Mouse (Mus musculus): ENCODE data around the gene Golga2. TPM values are rescaled to one million over a fixed set of nuclear protein-coding genes. Genes with fewer than 3 reads are reported as not detected.

Gene Golga2
- polyA plus RNA-seq, 1 experiment from 2014 or later: 24.3 TPM

GRCm38 (mm10) chr2:32339912-32340642 lies 52.9 kb downstream of the Golga2 start:
- H3K9me3 ChIP-seq (ENCODE audit: control insufficient read depth, low read depth, low read length): no peaks in the 10 kb centered on the region
- 51% methylated on average over 26 of the region's 26 CpGs for WGBS
- ATAC-seq (ENCODE audit: insufficient number of reproducible peaks, insufficient read depth, low FRiP score, low read depth): no peak
- no peak overlapping the region for H3K4me3 ChIP-seq (ENCODE audit: low read depth, low read length)
- H3K27me3 ChIP-seq (ENCODE audit: control insufficient read depth, insufficient read depth, low read length): no peaks in the 10 kb centered on the region
- no peak overlapping the region for H3K4me2 ChIP-seq (replicated peaks; ENCODE audit: low read depth, low read length)
- H3K9ac ChIP-seq (replicated peaks; ENCODE audit: low read depth, low read length): no peak overlapping the region
- peaks cover 5% of the 10 kb centered on the region; the same call in 1 of the 2 replicates for H3K36me3 ChIP-seq (ENCODE audit: control insufficient read depth, insufficient read depth, low read length)
- H3K4me1 ChIP-seq (ENCODE audit: control insufficient read depth, insufficient read depth, low read length): 0 out of 2 replicates have a peak, but pooled peaks cover 3% of the 10 kb centered on the region
- H3K27ac ChIP-seq (ENCODE audit: low read length): no peak overlapping the region

DNA sequence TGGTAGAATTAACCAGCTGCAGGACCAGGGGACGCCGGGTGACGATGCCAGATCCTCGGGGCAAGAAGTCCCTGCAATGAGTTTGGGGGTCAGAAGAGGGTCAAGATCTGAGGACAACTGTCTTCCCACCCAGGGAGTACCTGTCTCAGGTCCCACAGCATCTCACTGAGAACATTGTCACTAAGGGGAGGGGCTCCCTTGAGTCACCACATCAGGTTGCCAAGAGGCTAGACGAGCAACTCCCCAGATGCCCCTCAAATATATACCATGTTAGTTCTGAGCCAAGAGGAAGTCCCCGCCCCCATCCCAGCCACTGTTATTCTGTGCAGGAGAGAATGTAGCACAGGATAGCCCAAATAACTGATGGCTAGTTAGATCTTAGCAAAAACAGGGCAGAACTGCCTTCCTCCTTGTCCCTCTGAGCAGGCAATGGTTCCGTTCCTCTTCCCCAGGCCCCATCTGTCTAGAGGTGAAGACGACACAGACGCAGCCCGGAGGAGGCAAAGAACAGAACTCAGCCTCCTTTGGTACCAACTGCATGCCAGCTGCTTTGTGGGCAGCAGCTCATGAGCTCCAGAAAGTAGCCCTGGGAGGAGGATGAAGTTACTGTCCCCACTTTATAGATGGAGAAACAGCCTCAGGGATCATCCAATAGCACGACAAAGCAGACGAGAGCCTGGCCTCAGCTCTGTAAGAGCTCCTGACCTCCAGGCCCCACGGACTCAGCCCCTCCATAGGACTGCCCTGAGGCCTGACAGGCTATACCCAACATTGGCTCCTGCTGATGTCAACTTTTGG lies 53.9 kb downstream of the Golga2 start:
- no peaks in the 10 kb centered on the region for H3K9me3 ChIP-seq (ENCODE audit: control insufficient read depth, low read depth, low read length)
- no peak overlapping the region for H3K9ac ChIP-seq (replicated peaks; ENCODE audit: low read depth, low read length)
- no peak overlapping the region for H3K27ac ChIP-seq (ENCODE audit: low read length)
- H3K4me2 ChIP-seq (replicated peaks; ENCODE audit: low read depth, low read length): no peak overlapping the region
- H3K36me3 ChIP-seq (ENCODE audit: control insufficient read depth, insufficient read depth, low read length): peaks cover 5% of the 10 kb centered on the region; the same call in 1 of the 2 replicates
- WGBS: 83% methylated on average over 13 of the region's 13 CpGs
- H3K27me3 ChIP-seq (ENCODE audit: control insufficient read depth, insufficient read depth, low read length): no peaks in the 10 kb centered on the region
- H3K4me3 ChIP-seq (ENCODE audit: low read depth, low read length): no peak overlapping the region
- no peak for ATAC-seq (ENCODE audit: insufficient number of reproducible peaks, insufficient read depth, low FRiP score, low read depth)
- 0 out of 2 replicates have a peak, but pooled peaks cover 3% of the 10 kb centered on the region for H3K4me1 ChIP-seq (ENCODE audit: control insufficient read depth, insufficient read depth, low read length)

DNA sequence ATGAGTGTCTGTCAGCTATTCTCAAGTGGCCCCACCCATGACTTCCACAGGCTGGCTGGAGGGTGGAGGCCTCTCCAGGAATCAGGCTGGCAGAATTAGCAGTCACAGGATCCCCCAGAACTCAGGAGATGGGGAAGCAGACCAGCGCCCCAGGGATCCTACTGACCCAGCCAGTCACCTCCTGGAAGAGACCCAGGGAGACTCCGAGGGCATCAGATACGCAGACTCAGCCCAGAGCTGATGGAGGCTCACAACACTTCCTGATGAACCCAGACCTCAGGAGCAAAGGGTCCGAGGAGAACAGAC lies 54.4 kb downstream of the Golga2 start:
- peaks cover 5% of the 10 kb centered on the region; the same call in 1 of the 2 replicates for H3K36me3 ChIP-seq (ENCODE audit: control insufficient read depth, insufficient read depth, low read length)
- H3K9me3 ChIP-seq (ENCODE audit: control insufficient read depth, low read depth, low read length): no peaks in the 10 kb centered on the region
- no peak overlapping the region for H3K4me3 ChIP-seq (ENCODE audit: low read depth, low read length)
- H3K9ac ChIP-seq (replicated peaks; ENCODE audit: low read depth, low read length): no peak overlapping the region
- no peak overlapping the region for H3K4me2 ChIP-seq (replicated peaks; ENCODE audit: low read depth, low read length)
- H3K27me3 ChIP-seq (ENCODE audit: control insufficient read depth, insufficient read depth, low read length): no peaks in the 10 kb centered on the region
- 0 out of 2 replicates have a peak, but pooled peaks cover 3% of the 10 kb centered on the region for H3K4me1 ChIP-seq (ENCODE audit: control insufficient read depth, insufficient read depth, low read length)
- no peak overlapping the region for H3K27ac ChIP-seq (ENCODE audit: low read length)
- ATAC-seq (ENCODE audit: insufficient number of reproducible peaks, insufficient read depth, low FRiP score, low read depth): no peak
- WGBS: 84% methylated on average over 4 of the region's 4 CpGs

DNA sequence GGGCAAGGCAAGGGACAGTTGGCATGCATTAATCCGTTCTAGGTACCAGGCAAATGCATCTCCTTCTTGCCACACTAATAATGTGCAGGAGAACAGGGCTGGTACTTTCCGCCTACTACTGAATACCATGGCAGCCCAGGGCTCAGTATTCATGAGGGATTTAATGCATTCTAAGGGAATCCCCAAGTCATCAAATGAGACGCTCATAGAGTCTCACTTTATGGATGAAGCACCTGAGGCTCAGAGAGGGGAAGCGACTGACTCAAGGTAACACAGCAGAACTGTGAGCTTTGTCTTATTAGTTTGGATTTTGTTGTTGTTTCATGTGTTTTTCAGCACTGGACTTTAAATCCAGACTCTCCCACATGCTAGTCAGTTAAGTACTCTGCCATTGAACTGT lies 54.9 kb downstream of the Golga2 start:
- no peaks in the 10 kb centered on the region for H3K27me3 ChIP-seq (ENCODE audit: control insufficient read depth, insufficient read depth, low read length)
- H3K9ac ChIP-seq (replicated peaks; ENCODE audit: low read depth, low read length): no peak overlapping the region
- H3K4me2 ChIP-seq (replicated peaks; ENCODE audit: low read depth, low read length): no peak overlapping the region
- no peaks in the 10 kb centered on the region for H3K9me3 ChIP-seq (ENCODE audit: control insufficient read depth, low read depth, low read length)
- no peak overlapping the region for H3K27ac ChIP-seq (ENCODE audit: low read length)
- 82% methylated on average over 4 of the region's 4 CpGs for WGBS
- no peak for ATAC-seq (ENCODE audit: insufficient number of reproducible peaks, insufficient read depth, low FRiP score, low read depth)
- H3K4me3 ChIP-seq (ENCODE audit: low read depth, low read length): no peak overlapping the region
- 0 out of 2 replicates have a peak, but pooled peaks cover 3% of the 10 kb centered on the region for H3K4me1 ChIP-seq (ENCODE audit: control insufficient read depth, insufficient read depth, low read length)
- peaks cover 5% of the 10 kb centered on the region; the same call in 1 of the 2 replicates for H3K36me3 ChIP-seq (ENCODE audit: control insufficient read depth, insufficient read depth, low read length)

- ATAC-seq (ENCODE audit: insufficient number of reproducible peaks, insufficient read depth, low FRiP score, low read depth): peak; percentile 39; the same call in 1 of the 2 replicates
- H3K9ac ChIP-seq (replicated peaks; ENCODE audit: low read depth, low read length): no peak overlapping the region
- H3K4me3 ChIP-seq (ENCODE audit: low read depth, low read length): no peak overlapping the region
- H3K36me3 ChIP-seq (ENCODE audit: control insufficient read depth, insufficient read depth, low read length): peaks cover 2% of the 10 kb centered on the region; the same call in 1 of the 2 replicates
- no peak overlapping the region for H3K4me2 ChIP-seq (replicated peaks; ENCODE audit: low read depth, low read length)
- no peaks in the 10 kb centered on the region for H3K27me3 ChIP-seq (ENCODE audit: control insufficient read depth, insufficient read depth, low read length)
- 0 out of 2 replicates have a peak, but pooled peaks cover 3% of the 10 kb centered on the region for H3K4me1 ChIP-seq (ENCODE audit: control insufficient read depth, insufficient read depth, low read length)
- no peak overlapping the region for H3K27ac ChIP-seq (ENCODE audit: low read length)
- no peaks in the 10 kb centered on the region for H3K9me3 ChIP-seq (ENCODE audit: control insufficient read depth, low read depth, low read length)
- WGBS: 69% methylated on average over 6 of the region's 6 CpGs
These were observed 55.6 kb downstream of the Golga2 start for GRCm38 (mm10) chr2:32342539-32343350.

DNA sequence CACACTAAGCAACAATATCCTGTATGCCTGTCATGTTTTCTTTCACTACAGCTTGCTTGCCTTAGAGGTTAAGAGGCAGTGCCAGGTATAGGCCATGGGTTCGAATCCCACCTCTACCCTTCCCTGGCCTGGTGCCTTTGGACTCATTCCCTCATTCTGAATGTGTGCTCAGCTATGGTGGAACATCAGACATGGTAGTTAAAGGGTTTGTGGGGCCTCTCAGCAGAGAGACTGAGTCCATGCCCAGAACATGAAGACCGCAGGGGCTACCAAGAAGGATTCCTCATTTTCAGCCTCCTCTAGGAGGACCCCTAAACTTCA lies 56.1 kb downstream of the Golga2 start:
- H3K36me3 ChIP-seq (ENCODE audit: control insufficient read depth, insufficient read depth, low read length): no peaks in the 10 kb centered on the region; the same call in 1 of the 2 replicates
- H3K27me3 ChIP-seq (ENCODE audit: control insufficient read depth, insufficient read depth, low read length): no peaks in the 10 kb centered on the region
- H3K9ac ChIP-seq (replicated peaks; ENCODE audit: low read depth, low read length): no peak overlapping the region
- 92% methylated on average over 2 of the region's 2 CpGs for WGBS
- no peak overlapping the region for H3K4me3 ChIP-seq (ENCODE audit: low read depth, low read length)
- H3K9me3 ChIP-seq (ENCODE audit: control insufficient read depth, low read depth, low read length): no peaks in the 10 kb centered on the region
- no peak for ATAC-seq (ENCODE audit: insufficient number of reproducible peaks, insufficient read depth, low FRiP score, low read depth)
- H3K27ac ChIP-seq (ENCODE audit: low read length): no peak overlapping the region
- 0 out of 2 replicates have a peak, but pooled peaks cover 3% of the 10 kb centered on the region for H3K4me1 ChIP-seq (ENCODE audit: control insufficient read depth, insufficient read depth, low read length)
- no peak overlapping the region for H3K4me2 ChIP-seq (replicated peaks; ENCODE audit: low read depth, low read length)

- Histone ChIP-seq H3K9ac (replicated peaks; ENCODE audit: low read depth, low read length) (no peak overlapping the region), H3K27me3 (ENCODE audit: control insufficient read depth, insufficient read depth, low read length) (no peaks in the 10 kb centered on the region), H3K4me1 (ENCODE audit: control insufficient read depth, insufficient read depth, low read length) (0 out of 2 replicates have a peak, but pooled peaks cover 3% of the 10 kb centered on the region), H3K9me3 (ENCODE audit: control insufficient read depth, low read depth, low read length) (no peaks in the 10 kb centered on the region), H3K27ac (ENCODE audit: low read length) (no peak overlapping the region), H3K4me2 (replicated peaks; ENCODE audit: low read depth, low read length) (no peak overlapping the region), H3K36me3 (ENCODE audit: control insufficient read depth, insufficient read depth, low read length) (no peaks in the 10 kb centered on the region; the same call in 1 of the 2 replicates), H3K4me3 (ENCODE audit: low read depth, low read length) (no peak overlapping the region)
- WGBS: 77% methylated on average over 10 of the region's 10 CpGs
- no peak for ATAC-seq (ENCODE audit: insufficient number of reproducible peaks, insufficient read depth, low FRiP score, low read depth)
These were observed 56.9 kb downstream of the Golga2 start for GRCm38 (mm10) chr2:32344056-32344455.

Measured in stomach, embryonic 14.5 days (tissue).